Mouse (Mus musculus): ENCODE results near the gene Mindy1. TPM values are rescaled to one million over a fixed set of nuclear protein-coding genes. Genes with fewer than 3 reads are reported as not detected.

The Mindy1 gene
- 10 to 100 TPM; 20.2 to 23.4 TPM for total RNA-seq (2021)

- intact Hi-C loops (cut with DNase I): loop anchor here (2.0 kb wide), 2 partner anchors 33 to 65 kb away; partner anchors contain the start of genes Cers2 and Gabpb2
- DNase-seq (ENCODE audit: low spot score): peak; percentile 96
Observed at GRCm38 (mm10) chr3:95281216-95282126, at the start of gene Mindy1, which contains the start of gene Prune1. TSS of gene Mindy1 (plus strand) at chr3:95281345. TSS of gene Prune1 (minus strand) at chr3:95282076.

- intact Hi-C loops (cut with DNase I): no loop called here
- no peak for DNase-seq (ENCODE audit: low spot score)
Observed at GRCm38 (mm10) chr3:95232771-95233170, 48.4 kb upstream of the Mindy1 start.

GRCm38 (mm10) chr3:95233303-95233980 is 47.7 kb upstream of the Mindy1 start:
- intact Hi-C loops (cut with DNase I): no loop called here
- no peak for DNase-seq (ENCODE audit: low spot score)

- DNase-seq (ENCODE audit: low spot score): no peak
- intact Hi-C loops (cut with DNase I): no loop called here
Observed at GRCm38 (mm10) chr3:95235386-95236301, 45.5 kb upstream of the Mindy1 start.

- no peak for DNase-seq (ENCODE audit: low spot score)
- intact Hi-C loops (cut with DNase I): no loop called here
Observed at GRCm38 (mm10) chr3:95237541-95238099, 43.5 kb upstream of the Mindy1 start.

- intact Hi-C loops (cut with DNase I): no loop called here
- DNase-seq (ENCODE audit: low spot score): no peak
Observed at GRCm38 (mm10) chr3:95239022-95239421, 42.1 kb upstream of the Mindy1 start.

- no peak for DNase-seq (ENCODE audit: low spot score)
- intact Hi-C loops (cut with DNase I): no loop called here
Observed at GRCm38 (mm10) chr3:95239971-95240370, 41.2 kb upstream of the Mindy1 start.

- no peak for DNase-seq (ENCODE audit: low spot score)
- intact Hi-C loops (cut with DNase I): no loop called here
Observed at GRCm38 (mm10) chr3:95240900-95241299, 40.2 kb upstream of the Mindy1 start.

GRCm38 (mm10) chr3:95241498-95241897 is 39.6 kb upstream of the Mindy1 start, which contains the start of gene Gm128:
TSS of gene Gm128 (minus strand) at chr3:95241598.
- intact Hi-C loops (cut with DNase I): no loop called here
- no peak for DNase-seq (ENCODE audit: low spot score)

- intact Hi-C loops (cut with DNase I): no loop called here
Observed at GRCm38 (mm10) chr3:95243086-95243485, 38.1 kb upstream of the Mindy1 start.

GRCm38 (mm10) chr3:95246465-95247231 is 34.5 kb upstream of the Mindy1 start:
- DNase-seq (ENCODE audit: low spot score): no peak
- intact Hi-C loops (cut with DNase I): no loop called here

More at GRCm38 (mm10) chr3:95243086-95243485, 38.1 kb upstream of the Mindy1 start:
- DNase-seq (ENCODE audit: low spot score): no peak

- no peak for DNase-seq (ENCODE audit: low spot score)
- intact Hi-C loops (cut with DNase I): no loop called here
Observed at GRCm38 (mm10) chr3:95247660-95248336, 33.3 kb upstream of the Mindy1 start.

- intact Hi-C loops (cut with DNase I): no loop called here
- DNase-seq (ENCODE audit: low spot score): no peak
Observed at GRCm38 (mm10) chr3:95250361-95250760, 30.8 kb upstream of the Mindy1 start.

- intact Hi-C loops (cut with DNase I): no loop called here
- no peak for DNase-seq (ENCODE audit: low spot score)
Observed at GRCm38 (mm10) chr3:95250783-95251424, 30.2 kb upstream of the Mindy1 start, which contains the start of gene Bnipl. TSS of gene Bnipl (minus strand) at chr3:95251193.

GRCm38 (mm10) chr3:95256931-95257330 is 24.2 kb upstream of the Mindy1 start:
- no peak for DNase-seq (ENCODE audit: low spot score)

GRCm38 (mm10) chr3:95261975-95262374 is 19.2 kb upstream of the Mindy1 start:
- DNase-seq (ENCODE audit: low spot score): no peak
- intact Hi-C loops (cut with DNase I): loop anchor here (2.0 to 5.0 kb wide), 2 partner anchors 45 to 119 kb away; partner anchors contain the start of genes Gabpb2 and Tnfaip8l2

More at GRCm38 (mm10) chr3:95256931-95257330, 24.2 kb upstream of the Mindy1 start:
- intact Hi-C loops (cut with DNase I): no loop called here

- intact Hi-C loops (cut with DNase I): loop anchor here (2.0 to 5.0 kb wide), 2 partner anchors 46 to 120 kb away; partner anchors contain the start of genes Gabpb2 and Tnfaip8l2
- peak; percentile 35 for DNase-seq (ENCODE audit: low spot score)
Observed at GRCm38 (mm10) chr3:95263089-95263739, 17.9 kb upstream of the Mindy1 start.

Data from heart, postnatal 25 days (tissue).